Mouse (Mus musculus): ENCODE measurements around the gene Gng7. TPM values are rescaled to one million over a fixed set of nuclear protein-coding genes. Genes with fewer than 3 reads are reported as not detected.

The Gng7 gene
- polyA plus RNA-seq, 1 experiment from 2014 or later, result 22.7 TPM

DNA sequence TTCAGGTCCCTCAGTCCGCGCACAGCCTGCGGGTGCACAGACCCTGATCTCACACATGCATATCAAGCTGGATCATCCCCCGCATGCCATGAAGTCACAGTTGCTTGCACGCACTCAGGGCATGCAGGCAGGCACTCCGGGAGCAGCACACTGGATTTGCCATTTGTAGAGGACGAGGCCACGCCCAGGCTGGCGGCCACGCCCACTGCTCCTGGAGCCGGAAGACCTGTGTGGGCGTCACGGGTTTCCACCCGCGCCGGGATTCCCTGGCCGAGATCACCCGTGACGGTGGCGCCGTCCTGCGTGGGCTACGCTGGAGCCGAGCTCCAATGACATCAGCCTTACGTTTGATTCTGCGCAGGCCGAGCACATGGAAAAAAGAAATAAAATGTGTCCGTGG is 75.1 kb downstream of the Gng7 start:
- peak overlapping the region; percentile 46; the same call in 1 of the 2 replicates for H3K9ac ChIP-seq (replicated peaks; ENCODE audit: low read depth, low read length)
- H3K27me3 ChIP-seq (ENCODE audit: control insufficient read depth, insufficient read depth, low read length), result peaks cover 14% of the 10 kb centered on the region
- H3K9me3 ChIP-seq (ENCODE audit: control insufficient read depth, low read length), result no peaks in the 10 kb centered on the region
- H3K4me2 ChIP-seq (ENCODE audit: low read depth, low read length), result peak overlapping the region; percentile 59
- peak; percentile 50 for ATAC-seq (ENCODE audit: low read depth)
- no peaks in the 10 kb centered on the region for H3K36me3 ChIP-seq (ENCODE audit: control insufficient read depth, insufficient read depth, low read length)
- H3K4me3 ChIP-seq (ENCODE audit: low read depth, low read length), result peak overlapping the region; percentile 26
- 2% methylated on average over 28 of the region's 28 CpGs for WGBS
- H3K4me1 ChIP-seq (ENCODE audit: control insufficient read depth, insufficient read depth, low read length), result peaks cover 38% of the 10 kb centered on the region; the same call in 1 of the 2 replicates
- peak overlapping the region; percentile 68 for H3K27ac ChIP-seq (ENCODE audit: low read depth, low read length)

DNA sequence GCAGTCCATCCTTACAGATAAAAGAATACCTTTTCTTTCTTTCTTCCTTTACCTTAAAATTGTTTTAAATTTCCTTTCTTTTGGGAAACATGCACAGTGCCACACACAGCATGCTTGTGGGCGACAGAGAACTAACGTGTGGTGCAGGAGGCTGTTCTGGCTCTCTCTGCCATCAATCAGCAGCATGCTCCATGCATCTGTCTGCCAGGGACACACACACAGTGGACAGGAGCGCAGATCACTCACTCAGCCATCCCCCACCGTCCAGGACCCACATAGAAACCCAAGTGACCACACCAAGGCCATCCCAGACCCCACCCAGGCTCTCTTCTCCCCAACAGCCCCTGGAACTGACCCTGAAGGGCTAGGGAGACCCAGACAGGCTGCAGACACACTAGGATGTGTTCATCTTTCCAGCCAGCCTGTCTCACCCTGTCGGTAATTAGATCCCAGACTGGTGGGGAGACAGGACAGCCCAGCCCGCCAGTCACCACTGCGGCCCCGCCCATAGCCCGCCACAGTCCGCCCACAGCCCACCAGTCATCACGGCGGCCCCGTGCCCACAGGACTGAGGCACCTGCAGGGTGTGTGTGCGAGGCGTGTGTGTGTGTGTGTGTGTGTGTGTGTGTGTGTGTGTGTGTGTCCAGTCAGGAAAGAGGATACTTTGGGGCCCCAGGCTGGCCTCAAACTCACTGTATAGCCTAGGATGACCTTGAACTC is 75.8 kb downstream of the Gng7 start:
- Histone ChIP-seq H3K27ac (ENCODE audit: low read depth, low read length) (no peak overlapping the region), H3K4me3 (ENCODE audit: low read depth, low read length) (peak overlapping the region; percentile 26), H3K4me1 (ENCODE audit: control insufficient read depth, insufficient read depth, low read length) (peaks cover 40% of the 10 kb centered on the region), H3K4me2 (ENCODE audit: low read depth, low read length) (peak overlapping the region; percentile 59), H3K9me3 (ENCODE audit: control insufficient read depth, low read length) (no peaks in the 10 kb centered on the region), H3K36me3 (ENCODE audit: control insufficient read depth, insufficient read depth, low read length) (no peaks in the 10 kb centered on the region), H3K9ac (replicated peaks; ENCODE audit: low read depth, low read length) (peak overlapping the region; percentile 46), H3K27me3 (ENCODE audit: control insufficient read depth, insufficient read depth, low read length) (peaks cover 21% of the 10 kb centered on the region)
- WGBS, result 8% methylated on average over 10 of the region's 15 CpGs
- ATAC-seq (ENCODE audit: low read depth), result peak; percentile 44; the same call in 1 of the 2 replicates

- H3K9ac ChIP-seq (replicated peaks; ENCODE audit: low read depth, low read length), result no peak overlapping the region
- peaks cover 49% of the 10 kb centered on the region for H3K4me1 ChIP-seq (ENCODE audit: control insufficient read depth, insufficient read depth, low read length)
- peaks cover 32% of the 10 kb centered on the region for H3K27me3 ChIP-seq (ENCODE audit: control insufficient read depth, insufficient read depth, low read length)
- H3K4me2 ChIP-seq (ENCODE audit: low read depth, low read length), result no peak overlapping the region
- WGBS, result 22% methylated on average over 8 of the region's 8 CpGs
- no peaks in the 10 kb centered on the region for H3K36me3 ChIP-seq (ENCODE audit: control insufficient read depth, insufficient read depth, low read length)
- ATAC-seq (ENCODE audit: low read depth), result no peak; the same call in 1 of the 2 replicates
- no peaks in the 10 kb centered on the region for H3K9me3 ChIP-seq (ENCODE audit: control insufficient read depth, low read length)
- no peak overlapping the region for H3K4me3 ChIP-seq (ENCODE audit: low read depth, low read length)
- no peak overlapping the region for H3K27ac ChIP-seq (ENCODE audit: low read depth, low read length)
Observed at GRCm38 (mm10) chr10:80937646-80938045, 77.1 kb downstream of the Gng7 start.

GRCm38 (mm10) chr10:80936810-80937164 is 78.0 kb downstream of the Gng7 start:
- no peak for ATAC-seq (ENCODE audit: low read depth)
- Histone ChIP-seq H3K4me2 (ENCODE audit: low read depth, low read length) (peak overlapping the region; percentile 43; the same call in 1 of the 2 replicates), H3K4me1 (ENCODE audit: control insufficient read depth, insufficient read depth, low read length) (peaks cover 56% of the 10 kb centered on the region), H3K36me3 (ENCODE audit: control insufficient read depth, insufficient read depth, low read length) (no peaks in the 10 kb centered on the region), H3K9ac (replicated peaks; ENCODE audit: low read depth, low read length) (peak overlapping the region; percentile 16; the same call in 1 of the 2 replicates), H3K4me3 (ENCODE audit: low read depth, low read length) (peak overlapping the region; percentile 20; the same call in 1 of the 2 replicates), H3K27me3 (ENCODE audit: control insufficient read depth, insufficient read depth, low read length) (peaks cover 35% of the 10 kb centered on the region), H3K9me3 (ENCODE audit: control insufficient read depth, low read length) (no peaks in the 10 kb centered on the region), H3K27ac (ENCODE audit: low read depth, low read length) (no peak overlapping the region)
- 16% methylated on average over 6 of the region's 6 CpGs for WGBS

GRCm38 (mm10) chr10:80936135-80936809 is 78.5 kb downstream of the Gng7 start:
- peak overlapping the region; percentile 16; the same call in 1 of the 2 replicates for H3K9ac ChIP-seq (replicated peaks; ENCODE audit: low read depth, low read length)
- H3K27ac ChIP-seq (ENCODE audit: low read depth, low read length), result no peak overlapping the region
- peaks cover 39% of the 10 kb centered on the region for H3K27me3 ChIP-seq (ENCODE audit: control insufficient read depth, insufficient read depth, low read length)
- H3K4me3 ChIP-seq (ENCODE audit: low read depth, low read length), result peak overlapping the region; percentile 20; the same call in 1 of the 2 replicates
- under 1% methylated on average over 36 of the region's 37 CpGs for WGBS
- no peaks in the 10 kb centered on the region for H3K9me3 ChIP-seq (ENCODE audit: control insufficient read depth, low read length)
- H3K36me3 ChIP-seq (ENCODE audit: control insufficient read depth, insufficient read depth, low read length), result no peaks in the 10 kb centered on the region
- H3K4me1 ChIP-seq (ENCODE audit: control insufficient read depth, insufficient read depth, low read length), result peaks cover 60% of the 10 kb centered on the region
- H3K4me2 ChIP-seq (ENCODE audit: low read depth, low read length), result peak overlapping the region; percentile 43
- ATAC-seq (ENCODE audit: low read depth), result peak; percentile 25

- Histone ChIP-seq H3K9ac (replicated peaks; ENCODE audit: low read depth, low read length) (no peak overlapping the region), H3K27ac (ENCODE audit: low read depth, low read length) (no peak overlapping the region), H3K4me1 (ENCODE audit: control insufficient read depth, insufficient read depth, low read length) (peaks cover 65% of the 10 kb centered on the region), H3K4me3 (ENCODE audit: low read depth, low read length) (no peak overlapping the region), H3K4me2 (ENCODE audit: low read depth, low read length) (peak overlapping the region; percentile 43; the same call in 1 of the 2 replicates), H3K36me3 (ENCODE audit: control insufficient read depth, insufficient read depth, low read length) (no peaks in the 10 kb centered on the region), H3K27me3 (ENCODE audit: control insufficient read depth, insufficient read depth, low read length) (peaks cover 41% of the 10 kb centered on the region), H3K9me3 (ENCODE audit: control insufficient read depth, low read length) (no peaks in the 10 kb centered on the region)
- 3% methylated on average over 17 of the region's 17 CpGs for WGBS
- no peak for ATAC-seq (ENCODE audit: low read depth)
Observed at GRCm38 (mm10) chr10:80935698-80936097, 79.0 kb downstream of the Gng7 start.

DNA sequence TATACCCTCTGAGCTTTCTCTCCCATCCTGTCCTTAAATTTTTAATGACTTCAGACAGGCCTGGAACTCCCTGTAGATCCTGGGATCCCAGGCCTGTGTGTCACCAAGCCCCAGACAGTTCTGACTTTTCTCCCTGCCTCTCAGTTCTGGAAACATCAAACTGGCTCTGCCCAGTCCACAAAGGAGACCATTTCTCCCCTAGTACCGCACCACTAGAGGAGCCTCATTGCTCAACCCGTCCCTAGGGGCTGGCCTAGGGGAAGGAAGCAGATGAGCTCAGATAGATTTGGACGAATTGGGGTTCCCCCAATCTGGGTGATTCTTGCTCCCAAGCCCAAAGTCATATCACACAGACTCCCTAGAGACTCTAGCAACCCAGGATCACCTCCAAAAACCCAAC is 79.5 kb downstream of the Gng7 start:
- Histone ChIP-seq H3K27ac (ENCODE audit: low read depth, low read length) (no peak overlapping the region), H3K4me3 (ENCODE audit: low read depth, low read length) (no peak overlapping the region), H3K4me1 (ENCODE audit: control insufficient read depth, insufficient read depth, low read length) (peaks cover 63% of the 10 kb centered on the region), H3K36me3 (ENCODE audit: control insufficient read depth, insufficient read depth, low read length) (no peaks in the 10 kb centered on the region), H3K9ac (replicated peaks; ENCODE audit: low read depth, low read length) (no peak overlapping the region), H3K4me2 (ENCODE audit: low read depth, low read length) (no peak overlapping the region; the same call in 1 of the 2 replicates), H3K27me3 (ENCODE audit: control insufficient read depth, insufficient read depth, low read length) (peaks cover 41% of the 10 kb centered on the region), H3K9me3 (ENCODE audit: control insufficient read depth, low read length) (no peaks in the 10 kb centered on the region)
- WGBS, result 3% methylated on average over 3 of the region's 3 CpGs
- no peak for ATAC-seq (ENCODE audit: low read depth)

DNA sequence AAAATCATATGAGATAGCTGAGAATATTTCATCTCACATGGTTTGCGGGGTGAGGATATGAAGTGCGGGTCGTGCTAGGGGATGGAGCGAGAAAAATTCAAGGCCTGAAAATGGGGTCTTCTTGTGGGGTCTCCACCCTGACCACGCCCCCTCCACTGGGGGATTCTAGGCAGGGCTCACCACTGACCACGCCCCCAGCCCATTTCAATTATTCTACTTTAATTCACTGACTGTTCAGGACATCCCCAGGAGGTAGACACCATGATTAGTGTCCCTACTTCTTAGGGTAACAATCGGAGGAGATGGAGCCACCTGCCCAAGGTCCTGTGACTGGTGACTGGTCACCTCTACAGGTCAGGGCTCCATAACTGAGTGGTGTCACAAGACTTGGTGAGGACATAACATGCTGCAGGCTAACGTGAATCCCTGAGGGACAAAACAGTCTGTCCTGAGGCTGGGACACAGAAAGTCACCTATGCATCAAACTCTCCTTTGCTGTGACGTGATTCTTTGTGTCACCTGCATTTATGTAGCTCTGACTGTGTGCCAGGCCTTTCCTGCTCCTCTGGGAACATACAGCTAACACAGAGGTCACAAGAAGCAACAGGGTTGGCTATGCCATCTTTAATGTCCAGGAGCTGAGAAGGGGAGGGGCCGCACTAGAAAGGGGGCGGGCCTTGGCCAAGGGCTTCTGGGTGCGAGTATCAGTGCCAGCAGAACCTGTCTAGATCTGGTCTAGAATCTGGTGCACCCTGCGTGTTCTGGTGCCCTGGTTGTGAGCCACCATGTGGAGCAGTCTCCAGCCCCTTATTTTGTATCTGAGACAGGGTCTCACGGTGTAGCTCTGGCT is 80.4 kb downstream of the Gng7 start:
- Histone ChIP-seq H3K4me3 (ENCODE audit: low read depth, low read length) (no peak overlapping the region), H3K27me3 (ENCODE audit: control insufficient read depth, insufficient read depth, low read length) (peaks cover 41% of the 10 kb centered on the region), H3K9me3 (ENCODE audit: control insufficient read depth, low read length) (no peaks in the 10 kb centered on the region), H3K9ac (replicated peaks; ENCODE audit: low read depth, low read length) (no peak overlapping the region), H3K4me2 (ENCODE audit: low read depth, low read length) (no peak overlapping the region), H3K27ac (ENCODE audit: low read depth, low read length) (no peak overlapping the region), H3K4me1 (ENCODE audit: control insufficient read depth, insufficient read depth, low read length) (peaks cover 60% of the 10 kb centered on the region), H3K36me3 (ENCODE audit: control insufficient read depth, insufficient read depth, low read length) (no peaks in the 10 kb centered on the region)
- WGBS, result 32% methylated on average over 14 of the region's 14 CpGs
- ATAC-seq (ENCODE audit: low read depth), result no peak

All from neural tube, embryonic 14.5 days (tissue).